Mouse (Mus musculus): ENCODE results near the gene Ppil2.

DNA sequence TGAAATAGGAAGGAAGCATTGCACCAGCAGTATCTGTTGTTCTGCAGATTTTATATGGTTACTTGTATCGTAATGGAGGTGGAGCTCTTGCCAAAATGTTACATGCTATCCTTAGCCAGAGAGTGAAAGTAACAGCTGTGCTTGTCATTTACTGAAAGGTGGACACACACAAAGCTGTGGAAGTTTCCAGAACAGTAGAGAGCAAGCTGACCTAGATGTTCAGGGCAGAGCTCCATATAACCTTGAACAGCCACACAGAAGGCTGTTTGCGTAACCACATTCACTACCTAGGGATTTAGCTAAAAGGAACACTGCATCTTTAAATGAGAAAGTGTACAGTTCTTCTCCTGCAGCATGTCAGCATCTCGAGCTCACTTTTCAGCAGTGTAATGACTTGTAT, 66.7 kb downstream of the Ppil2 start:
- TF ChIP-seq CTCF (IDR thresholded peaks at IDR 0.05; ENCODE audit: borderline replicate concordance, insufficient read depth, low read depth, low read length) (no peak), POLR2A (IDR thresholded peaks at IDR 0.05; ENCODE audit: borderline replicate concordance, insufficient read depth, low read length) (no peak)

Data from cerebellum, adult 2 months (tissue).